Mouse (Mus musculus) thymus, adult 2 months (tissue): Measurements from ENCODE around the gene Lfng. TPM values are rescaled to one million over a fixed set of nuclear protein-coding genes. Genes with fewer than 3 reads are reported as not detected.
A peak's percentile ranks its signal among the peaks of the same experiment; 100 is the strongest.

Experiments
- DNase-seq: peaks from one replicate; pipeline ENCODE4 v3.0.0; 2021
- H3K27ac ChIP-seq: fragments of 200-500 bp; 2 replicates; pipeline ENCODE4 v1.5.1; 2012; ENCODE audit warnings: low read length, control low read depth; ENCODE audit not compliant: control insufficient read depth, insufficient read depth
- H3K27me3 ChIP-seq: fragments of 200-500 bp; 2 replicates; pipeline ENCODE4 v1.6.1; 2012; ENCODE audit warnings: mild to moderate bottlenecking, low read length, moderate library complexity, mixed read lengths; ENCODE audit not compliant: control insufficient read depth, insufficient read depth
- H3K36me3 ChIP-seq: fragments of 200-500 bp; 2 replicates; pipeline ENCODE4 v1.6.1; 2012; ENCODE audit warnings: mild to moderate bottlenecking, low read length, moderate library complexity; ENCODE audit not compliant: control insufficient read depth, insufficient read depth
- H3K4me1 ChIP-seq: fragments of 200-500 bp; replicated peaks from 2 replicates; pipeline ENCODE4 v1.6.1; 2012; ENCODE audit warnings: low read length; ENCODE audit not compliant: control insufficient read depth, insufficient read depth
- H3K4me3 ChIP-seq: fragments of 200-500 bp; 2 replicates; pipeline ENCODE4 v1.5.1; 2012; ENCODE audit warnings: mild to moderate bottlenecking, low read length, control low read depth, moderate library complexity; ENCODE audit not compliant: control insufficient read depth, insufficient read depth
- CTCF ChIP-seq: fragments of 200-500 bp; IDR thresholded peaks from 2 replicates; pipeline ENCODE4 v1.5.1; 2012; ENCODE audit warnings: mild to moderate bottlenecking, control low read depth, low read length, moderate library complexity, borderline replicate concordance; ENCODE audit not compliant: control insufficient read depth, poor library complexity, insufficient read depth; ENCODE audit errors: extremely low read depth
- POLR2A ChIP-seq: fragments of 200-500 bp; IDR thresholded peaks from 2 replicates; pipeline ENCODE4 v1.6.1; 2012; ENCODE audit warnings: mild to moderate bottlenecking, low read length, control low read depth, moderate library complexity; ENCODE audit not compliant: control insufficient read depth, poor library complexity, insufficient read depth; ENCODE audit errors: extremely low read depth
- WGBS: fragments of 180-500 bp; shearing (Covaris S2); methylation state at CpG from one replicate; pipeline ENCODE4 v1.1.7; 2018; 5-methylcytosine and 5-hydroxymethylcytosine counted together
- polyA plus RNA-seq: library from polyadenylated mRNA; depleted of rRNA; stranded (reverse); fragments of >200 nt; gene quantifications from 2 replicates; pipeline ENCODE4 v1.2.3, GENCODE M21; 2012

Lfng gene
- polyA plus RNA-seq, 1 experiment = 171 TPM

- no peak for DNase-seq
- Histone ChIP-seq H3K4me3 (peak overlapping the region; percentile 71), H3K27ac (no peak overlapping the region), H3K27me3 (no peaks in the 10 kb centered on the region), H3K4me1 (peaks cover 39% of the 10 kb centered on the region), H3K36me3 (no peaks in the 10 kb centered on the region)
- WGBS = 77% methylated on average over 13 of the region's 13 CpGs
- TF ChIP-seq CTCF (no peak), POLR2A (no peak)
Observed at GRCm38 (mm10) chr5:140647031-140647760, 40.1 kb downstream of the Lfng start.

DNA sequence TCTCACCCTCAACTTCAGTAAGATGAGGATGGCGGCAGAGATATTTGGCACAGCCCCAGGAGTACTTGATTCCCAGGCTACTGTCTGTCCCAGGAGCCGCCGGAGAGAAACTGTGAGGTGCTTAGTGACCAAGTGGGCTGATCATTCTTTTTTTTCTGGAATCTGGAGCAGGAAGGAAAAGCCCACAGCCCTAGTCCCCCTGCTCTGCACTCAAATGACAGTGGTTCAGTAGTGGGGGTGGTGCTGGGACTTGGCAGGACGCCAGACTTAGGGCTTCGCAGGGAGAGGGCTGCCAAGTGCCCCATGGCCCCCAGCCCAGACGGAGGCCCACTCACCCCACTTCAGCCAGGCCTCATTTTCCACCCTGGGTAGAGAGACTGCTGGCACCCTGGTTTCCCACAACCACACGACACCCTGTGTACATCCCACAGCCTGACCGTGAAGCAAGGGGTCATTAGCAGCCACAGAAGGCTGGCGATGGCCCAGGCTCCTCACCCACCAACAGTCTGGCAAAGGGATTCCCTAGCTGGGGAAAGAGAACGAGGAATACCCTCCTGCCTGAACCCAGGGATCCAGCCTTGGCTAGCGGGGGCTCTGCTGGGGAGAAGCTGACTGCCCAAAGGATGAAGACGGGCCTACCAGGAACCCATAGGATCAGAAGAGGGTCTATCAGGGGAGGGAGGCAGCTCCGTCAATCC, 40.9 kb downstream of the Lfng start:
- Histone ChIP-seq H3K27ac (no peak overlapping the region), H3K4me3 (peak overlapping the region; percentile 71), H3K36me3 (no peaks in the 10 kb centered on the region), H3K4me1 (peaks cover 39% of the 10 kb centered on the region), H3K27me3 (no peaks in the 10 kb centered on the region)
- TF ChIP-seq CTCF (no peak), POLR2A (no peak)
- 11% methylated on average over 13 of the region's 13 CpGs for WGBS
- peak; percentile 57 for DNase-seq

DNA sequence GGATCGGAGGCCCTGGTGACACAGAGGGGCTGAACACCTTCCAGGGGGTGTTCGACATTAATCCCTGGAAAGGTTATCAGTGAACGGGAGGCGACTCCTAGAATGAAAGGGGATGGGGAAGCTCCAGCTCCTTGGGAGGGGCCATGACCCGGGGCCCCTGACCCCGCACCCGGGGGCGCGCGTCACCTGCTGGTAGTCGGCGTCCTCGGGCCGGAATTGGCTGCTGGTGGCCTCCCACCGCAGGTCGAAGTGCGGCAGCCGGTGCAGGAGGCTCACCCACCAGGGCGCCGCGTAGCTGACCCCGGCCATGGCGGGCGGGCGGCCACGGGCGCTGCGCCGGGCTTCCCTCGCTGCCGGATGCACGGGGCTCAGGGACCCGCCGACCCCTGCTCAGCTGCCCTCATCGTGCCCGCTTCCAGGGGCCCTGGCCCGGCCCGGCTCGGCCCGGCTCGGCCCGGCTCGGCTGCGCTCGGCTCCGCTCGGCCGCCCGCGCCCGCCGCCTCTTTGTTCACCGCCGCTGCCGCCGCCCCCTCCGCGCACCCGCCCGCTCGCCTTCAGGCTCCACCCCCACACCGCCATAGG, 41.5 kb downstream of the Lfng start, which contains the start of gene Ttyh3:
TSS of gene Ttyh3 (minus strand) at position 513 of the 582 bp plus-strand sequence.
- peak within 1 kb of the TSS; percentile 71 for H3K4me3 ChIP-seq
- DNase-seq = peak; percentile 69
- under 1% methylated on average over 61 of the region's 62 CpGs for WGBS
- no peaks in the 10 kb centered on the region for H3K36me3 ChIP-seq
- H3K4me1 ChIP-seq = peaks cover 39% of the 10 kb centered on the region
- H3K27me3 ChIP-seq = no peaks in the 10 kb centered on the region
- H3K27ac ChIP-seq = no peak within 1 kb of the TSS
- TF ChIP-seq POLR2A (0 out of 2 replicates have a peak, but pooled peaks have one; percentile 36), CTCF (no peak)

GRCm38 (mm10) chr5:140649101-140649667, 42.1 kb downstream of the Lfng start:
- H3K27ac ChIP-seq = no peak overlapping the region
- 21% methylated on average over 25 of the region's 26 CpGs for whole genome bisulfite sequencing

GRCm38 (mm10) chr5:140649881-140650414, 42.8 kb downstream of the Lfng start:
- no peak for TF ChIP-seq POLR2A
- TF ChIP-seq CTCF = no peak
- Histone ChIP-seq H3K27me3 (no peaks in the 10 kb centered on the region), H3K36me3 (no peaks in the 10 kb centered on the region), H3K4me3 (no peak overlapping the region), H3K27ac (no peak overlapping the region), H3K4me1 (peaks cover 33% of the 10 kb centered on the region)
- no peak for DNase-seq
- WGBS = 91% methylated on average over 7 of the region's 7 CpGs

More at GRCm38 (mm10) chr5:140649101-140649667, 42.1 kb downstream of the Lfng start:
- TF ChIP-seq CTCF (no peak), POLR2A (peak; percentile 44; the same call in 1 of the 2 replicates)
- peak; percentile 99 for DNase-seq
- Histone ChIP-seq H3K4me1 (peaks cover 39% of the 10 kb centered on the region), H3K36me3 (no peaks in the 10 kb centered on the region), H3K4me3 (peak overlapping the region; percentile 40), H3K27me3 (no peaks in the 10 kb centered on the region)

GRCm38 (mm10) chr5:140651231-140651630, 44.1 kb downstream of the Lfng start:
- H3K4me1 ChIP-seq = peaks cover 26% of the 10 kb centered on the region
- TF ChIP-seq POLR2A (no peak), CTCF (no peak)
- WGBS = 85% methylated on average over 11 of the region's 11 CpGs
- H3K4me3 ChIP-seq = no peak overlapping the region
- DNase-seq = no peak
- H3K36me3 ChIP-seq = no peaks in the 10 kb centered on the region
- no peaks in the 10 kb centered on the region for H3K27me3 ChIP-seq
- H3K27ac ChIP-seq = no peak overlapping the region
